Mouse (Mus musculus) frontal cortex, postnatal 36 days (tissue): ENCODE data around the gene Kcnk3.

Experiments
- DNase-seq, 2 experiments: peaks; one replicate each; pipeline ENCODE4 v3.0.0; 2022; ENCODE audit warnings: low spot score in 2 of 2

Gene Kcnk3

GRCm38 (mm10) chr5:30670091-30670490 is 82.1 kb downstream of the Kcnk3 start:
- no peak for DNase-seq

DNA sequence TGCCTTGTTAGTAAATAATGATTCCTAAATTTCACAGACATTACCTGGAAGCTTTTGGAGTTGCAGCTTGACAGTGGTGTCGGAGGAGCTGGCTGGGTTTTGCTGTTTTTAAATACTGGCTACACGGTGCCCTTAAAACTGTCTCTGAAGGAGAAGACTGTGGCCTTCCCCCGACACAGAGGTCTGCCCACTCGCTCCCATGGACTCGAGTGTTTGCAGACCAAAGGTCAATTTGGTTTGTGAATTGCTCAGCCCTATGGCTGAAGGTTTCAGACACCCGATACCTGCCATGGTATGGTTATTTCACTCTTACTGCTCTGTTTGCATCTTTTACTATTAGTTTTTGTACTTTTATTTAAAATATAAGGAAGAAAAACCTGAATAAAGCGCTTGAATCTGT is 86.0 kb downstream of the Kcnk3 start:
- DNase-seq = no peak
